Mouse (Mus musculus) CH12.LX (cell line): ENCODE data around the gene Gm44511. TPM values are rescaled to one million over a fixed set of nuclear protein-coding genes. Genes with fewer than 3 reads are reported as not detected.

Experiments
- polyA plus RNA-seq: library from polyadenylated mRNA; unstranded; fragments of >175 nt; gene quantifications from 2 replicates; pipeline ENCODE4 v1.2.1, GENCODE M21; 2012; ENCODE audit warnings: low read depth; ENCODE audit not compliant: insufficient read length
- total RNA-seq, 2 experiments: library from RNA; depleted of rRNA; stranded (reverse); fragments of 300-350 nt in 1 of 2; fragments of >200 nt in 1 of 2; gene quantifications; 2 replicates each; pipeline ENCODE4 v1.2.3; 2012 to 2014

Gm44511 gene
- total and polyA plus RNA-seq, 3 experiments, result not detected

Other genes with a start within 250 kb of the Gm44511 start
- gene A2ml1, start 244.7 kb downstream of the Gm44511 start, total RNA-seq (2012; rRNA removed), result not detected in 2 replicates
- gene A2ml1, start 244.7 kb downstream of the Gm44511 start, total RNA-seq (2014; rRNA removed), result not detected in 2 replicates
- gene A2ml1, start 244.7 kb downstream of the Gm44511 start, polyA plus RNA-seq, result not detected in 2 replicates
- gene Klrb1a, start 202.8 kb downstream of the Gm44511 start, total RNA-seq (2012; rRNA removed), result not detected in 2 replicates
- gene Klrb1a, start 202.8 kb downstream of the Gm44511 start, total RNA-seq (2014; rRNA removed), result not detected in 2 replicates
- gene Klrb1a, start 202.8 kb downstream of the Gm44511 start, polyA plus RNA-seq, result not detected in 2 replicates
- not detected in 2 replicates for gene Clec2h, start 163.9 kb downstream of the Gm44511 start, total RNA-seq (2012; rRNA removed)
- gene Clec2h, start 163.9 kb downstream of the Gm44511 start, total RNA-seq (2014; rRNA removed), result not detected in 2 replicates
- gene Clec2h, start 163.9 kb downstream of the Gm44511 start, polyA plus RNA-seq, result not detected in 2 replicates
- 1.1 and 1.3 TPM in 2 replicates for gene Klrb1, start 103.3 kb downstream of the Gm44511 start, total RNA-seq (2012; rRNA removed)
- 1.1 and 1.3 TPM in 2 replicates for gene Klrb1, start 103.3 kb downstream of the Gm44511 start, total RNA-seq (2014; rRNA removed)
- 0.29 and 0.79 TPM in 2 replicates for gene Klrb1, start 103.3 kb downstream of the Gm44511 start, polyA plus RNA-seq
- gene Klrb1c, start 37.1 kb downstream of the Gm44511 start, total RNA-seq (2012; rRNA removed), result not detected in 2 replicates
- gene Klrb1c, start 37.1 kb downstream of the Gm44511 start, total RNA-seq (2014; rRNA removed), result not detected in 2 replicates
- gene Klrb1c, start 37.1 kb downstream of the Gm44511 start, polyA plus RNA-seq, result not detected in 2 replicates
- not detected in 2 replicates for gene Klrb1b, start within 50 bp of the Gm44511 start, total RNA-seq (2012; rRNA removed)
- not detected in 2 replicates for gene Klrb1b, start within 50 bp of the Gm44511 start, total RNA-seq (2014; rRNA removed)
- gene Klrb1b, start within 50 bp of the Gm44511 start, polyA plus RNA-seq, result not detected in 2 replicates
- gene Clec2i, start 61.3 kb upstream of the Gm44511 start, total RNA-seq (2012; rRNA removed), result 34.4 and 38.5 TPM in 2 replicates
- 104 and 134 TPM in 2 replicates for gene Clec2i, start 61.3 kb upstream of the Gm44511 start, total RNA-seq (2014; rRNA removed)
- 80.7 and 90.3 TPM in 2 replicates for gene Clec2i, start 61.3 kb upstream of the Gm44511 start, polyA plus RNA-seq
- 51.6 and 53.5 TPM in 2 replicates for gene BC035044, start 64.8 kb upstream of the Gm44511 start, total RNA-seq (2012; rRNA removed)
- 121 and 124 TPM in 2 replicates for gene BC035044, start 64.8 kb upstream of the Gm44511 start, total RNA-seq (2014; rRNA removed)
- gene BC035044, start 64.8 kb upstream of the Gm44511 start, polyA plus RNA-seq, result 49.4 and 49.7 TPM in 2 replicates
- gene Clec2g, start 108.1 kb upstream of the Gm44511 start, total RNA-seq (2012; rRNA removed), result 66.5 and 91.7 TPM in 2 replicates
- 142 and 169 TPM in 2 replicates for gene Clec2g, start 108.1 kb upstream of the Gm44511 start, total RNA-seq (2014; rRNA removed)
- 78.9 and 82.0 TPM in 2 replicates for gene Clec2g, start 108.1 kb upstream of the Gm44511 start, polyA plus RNA-seq
- 0.38 and 0.68 TPM in 2 replicates for gene Klrb1f, start 219.6 kb upstream of the Gm44511 start, total RNA-seq (2012; rRNA removed)
- gene Klrb1f, start 219.6 kb upstream of the Gm44511 start, total RNA-seq (2014; rRNA removed), result 0.21 and 0.38 TPM in 2 replicates
- 0.23 and 0.25 TPM in 2 replicates for gene Klrb1f, start 219.6 kb upstream of the Gm44511 start, polyA plus RNA-seq